Mouse (Mus musculus): Measurements from ENCODE around the gene Cyb561d1. TPM values are rescaled to one million over a fixed set of nuclear protein-coding genes. Genes with fewer than 3 reads are reported as not detected.
A peak's percentile ranks its signal among the peaks of the same experiment; 100 is the strongest.

Cyb561d1 gene
- total RNA-seq, 2 experiments from 2014 or later = 3.5 to 5.8 TPM

DNA sequence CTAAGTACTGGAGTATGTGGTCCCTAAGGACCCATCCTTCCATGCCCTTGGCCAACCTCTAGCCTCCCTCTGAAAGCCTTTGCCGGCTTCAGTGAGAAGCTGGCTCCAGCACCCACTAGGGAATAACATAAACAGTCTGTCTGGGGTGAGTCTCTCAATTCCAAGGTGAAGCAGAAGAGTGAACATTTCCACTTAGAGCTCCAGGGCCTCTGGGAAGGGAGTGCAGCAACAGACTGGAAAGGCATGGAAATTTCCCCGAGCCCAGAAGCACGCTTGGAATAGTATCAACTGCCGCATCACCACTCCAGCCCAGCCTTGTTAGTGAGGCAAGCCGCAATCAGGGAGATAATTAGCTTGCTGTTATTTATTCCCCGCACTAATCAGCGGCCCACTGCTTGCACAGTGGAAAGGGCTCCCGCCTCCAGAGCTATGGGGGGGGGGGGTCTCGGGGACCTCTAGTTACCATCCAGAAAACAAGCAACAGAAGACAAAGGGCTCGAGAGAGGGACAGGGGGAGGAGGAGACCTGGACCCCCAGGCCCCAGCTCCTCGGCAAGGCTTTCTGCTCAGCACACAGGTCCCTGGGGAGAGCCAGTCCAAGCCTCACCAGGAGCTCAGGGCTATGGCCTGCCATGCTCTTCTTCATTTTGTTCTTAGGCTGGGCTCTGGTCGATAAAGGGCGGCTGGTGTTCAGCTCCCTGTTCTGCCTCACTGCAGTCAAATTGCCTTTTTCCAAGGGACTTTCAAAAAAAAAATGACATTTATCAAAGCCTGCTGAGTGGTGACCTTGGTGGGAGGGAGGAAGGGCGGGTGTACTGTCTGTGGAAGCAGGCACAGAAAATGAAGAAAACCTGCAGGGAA is 26.1 kb downstream of the Cyb561d1 start:
- no peak for ATAC-seq (replicated peaks; ENCODE audit: poor library complexity, severe bottlenecking)

DNA sequence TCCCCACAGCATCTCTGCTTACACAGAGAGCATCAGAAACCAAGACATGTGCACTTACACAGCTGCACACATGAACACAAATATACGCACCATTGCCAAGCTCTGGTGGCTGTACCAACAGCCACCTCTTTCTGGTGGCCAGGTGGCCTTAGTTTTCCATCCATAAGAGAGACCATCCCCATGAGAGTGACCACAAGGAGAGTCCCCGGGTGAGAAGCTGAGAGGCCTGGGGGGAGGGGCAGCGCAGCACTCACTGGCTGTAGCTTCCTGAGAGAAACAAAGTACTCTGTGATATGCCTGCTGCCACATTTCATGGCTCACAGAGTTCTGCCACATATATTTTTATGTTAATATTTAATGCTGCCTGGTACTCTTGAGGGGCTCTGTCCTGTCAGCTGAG is 31.8 kb downstream of the Cyb561d1 start:
- ATAC-seq (replicated peaks; ENCODE audit: poor library complexity, severe bottlenecking) = no peak

DNA sequence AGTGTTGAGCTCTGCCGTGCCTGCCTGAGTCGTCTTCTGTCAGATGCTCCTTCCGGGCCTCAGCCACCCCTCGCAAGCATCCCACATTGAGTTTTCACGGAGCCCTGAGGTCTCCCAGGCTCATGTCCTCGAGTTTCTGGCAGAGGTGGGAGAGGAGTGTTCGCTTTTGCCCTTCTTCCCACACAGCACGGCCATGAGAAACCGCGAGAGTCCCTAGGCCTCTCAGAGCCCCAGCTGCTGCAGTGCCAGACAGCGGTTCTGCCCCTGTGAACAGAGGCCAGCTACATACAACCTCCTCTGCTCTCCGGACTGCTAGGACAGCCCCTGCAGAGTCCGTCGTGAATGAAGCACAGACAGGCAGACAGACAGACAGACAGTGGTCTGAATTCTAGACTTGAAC is 33.5 kb downstream of the Cyb561d1 start:
- ATAC-seq (replicated peaks; ENCODE audit: poor library complexity, severe bottlenecking) = no peak

DNA sequence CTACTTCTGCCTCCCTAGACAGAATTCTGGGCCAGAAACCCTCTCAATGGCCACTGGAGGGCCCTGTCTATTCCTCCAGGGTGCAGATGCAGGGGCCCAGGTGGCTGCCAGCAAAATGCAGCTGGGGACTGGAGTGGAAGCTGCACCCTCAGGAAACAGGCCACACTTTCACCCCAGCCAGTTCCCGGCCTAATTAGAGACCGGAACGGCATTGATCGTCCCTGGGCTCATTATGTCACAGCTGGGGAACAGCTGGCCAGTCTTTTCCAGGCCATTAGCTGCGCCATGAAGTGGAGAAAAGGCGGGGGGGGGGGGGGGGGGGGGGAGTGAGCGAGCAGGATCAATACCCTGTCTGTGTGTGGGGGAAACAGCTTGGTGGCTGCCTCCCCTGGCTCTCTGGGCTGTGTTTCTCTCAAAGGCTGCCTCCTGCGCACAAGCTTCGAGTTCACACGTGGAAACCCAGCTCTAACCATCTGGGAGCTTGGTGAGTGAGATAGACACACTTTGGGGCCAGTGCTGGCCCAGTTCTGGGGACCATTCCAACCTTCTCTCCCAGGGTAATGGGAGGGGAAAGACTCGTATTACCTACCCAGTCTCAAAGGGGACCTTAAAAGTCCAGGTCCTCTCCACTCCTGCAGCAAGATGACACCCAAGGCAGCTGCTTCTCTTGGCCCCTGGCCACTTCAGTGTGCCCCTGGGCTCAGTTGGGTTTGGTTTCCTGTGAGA is 34.4 kb downstream of the Cyb561d1 start:
- ATAC-seq (replicated peaks; ENCODE audit: poor library complexity, severe bottlenecking) = no peak

DNA sequence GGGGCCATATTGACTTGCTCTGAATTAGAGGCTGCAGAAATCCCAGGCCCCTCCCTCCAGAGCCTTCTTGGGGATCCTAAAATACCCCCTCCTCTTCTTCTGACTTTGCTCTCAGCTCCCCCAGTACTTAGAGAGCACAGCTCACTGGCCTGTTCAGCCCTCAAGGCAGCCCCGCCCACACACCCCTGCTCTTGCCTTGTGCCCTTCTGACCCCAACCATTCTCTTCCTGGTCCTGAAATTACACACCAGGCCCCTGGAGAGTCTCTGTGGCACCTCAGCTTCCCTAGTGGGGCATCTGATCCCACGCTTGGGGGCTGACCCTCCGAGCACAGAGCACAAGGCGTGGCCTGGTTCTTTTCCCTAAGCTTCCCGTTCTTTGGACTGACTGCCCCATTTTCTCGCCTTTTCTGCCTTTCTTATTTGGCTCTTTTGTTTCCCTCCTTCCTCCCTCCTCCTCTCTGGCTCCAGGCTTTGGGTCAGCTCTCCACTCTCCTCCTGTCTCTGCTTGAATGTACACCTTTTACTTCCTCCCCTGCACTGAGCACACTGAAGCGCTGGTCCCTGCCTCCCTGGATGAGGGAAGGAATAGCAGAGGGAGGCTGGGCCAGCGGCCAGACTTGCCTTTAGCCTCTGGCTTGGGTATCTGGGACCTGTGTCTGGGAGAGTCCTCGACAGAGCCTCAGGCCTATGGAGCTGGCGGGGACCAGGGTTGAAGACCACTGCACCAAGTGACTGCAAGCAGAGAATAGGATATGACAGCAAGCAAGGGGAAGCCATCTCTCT is 35.3 kb downstream of the Cyb561d1 start:
- ATAC-seq (replicated peaks; ENCODE audit: poor library complexity, severe bottlenecking) = no peak

DNA sequence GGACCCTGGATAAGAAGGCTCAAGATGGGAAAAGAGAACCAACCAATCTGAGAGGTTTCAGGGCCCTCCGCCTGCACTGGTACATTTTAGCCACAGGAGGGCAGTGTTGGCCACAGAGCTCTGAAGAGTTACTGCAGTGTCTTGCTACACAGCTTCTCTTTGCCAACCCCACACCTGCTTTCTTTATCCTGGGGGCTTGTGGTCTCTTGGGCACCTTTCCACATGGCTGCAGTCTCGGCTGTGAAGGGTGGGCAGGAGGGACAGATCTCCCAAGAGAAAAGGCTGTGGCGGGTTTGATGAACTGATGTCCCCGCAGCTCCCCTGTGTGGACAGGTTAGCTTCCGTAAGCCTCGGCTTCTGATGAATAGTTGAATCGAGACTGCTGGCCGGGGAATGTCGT is 36.2 kb downstream of the Cyb561d1 start:
- peak; percentile 93 for ATAC-seq (replicated peaks; ENCODE audit: poor library complexity, severe bottlenecking)

DNA sequence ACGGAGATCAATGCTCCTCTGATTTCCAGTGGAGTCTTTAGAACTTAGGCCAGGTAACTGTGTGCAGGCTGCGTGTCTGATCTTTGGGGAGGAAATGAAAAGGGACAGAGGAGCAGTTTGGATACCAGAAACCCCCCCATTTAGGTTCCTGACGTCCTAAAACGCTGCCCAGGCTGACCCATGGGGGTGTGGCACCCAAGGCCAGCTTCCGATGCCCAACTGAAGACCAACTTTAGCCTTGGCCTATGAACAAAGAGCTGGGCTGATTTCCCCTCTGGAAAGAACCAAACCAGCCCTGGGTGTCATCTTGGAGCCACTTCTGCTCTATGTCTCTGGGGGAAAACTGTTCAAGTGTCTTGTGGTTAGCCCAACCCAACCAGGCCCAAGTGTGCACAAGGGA is 36.9 kb downstream of the Cyb561d1 start:
- no peak for ATAC-seq (replicated peaks; ENCODE audit: poor library complexity, severe bottlenecking)

DNA sequence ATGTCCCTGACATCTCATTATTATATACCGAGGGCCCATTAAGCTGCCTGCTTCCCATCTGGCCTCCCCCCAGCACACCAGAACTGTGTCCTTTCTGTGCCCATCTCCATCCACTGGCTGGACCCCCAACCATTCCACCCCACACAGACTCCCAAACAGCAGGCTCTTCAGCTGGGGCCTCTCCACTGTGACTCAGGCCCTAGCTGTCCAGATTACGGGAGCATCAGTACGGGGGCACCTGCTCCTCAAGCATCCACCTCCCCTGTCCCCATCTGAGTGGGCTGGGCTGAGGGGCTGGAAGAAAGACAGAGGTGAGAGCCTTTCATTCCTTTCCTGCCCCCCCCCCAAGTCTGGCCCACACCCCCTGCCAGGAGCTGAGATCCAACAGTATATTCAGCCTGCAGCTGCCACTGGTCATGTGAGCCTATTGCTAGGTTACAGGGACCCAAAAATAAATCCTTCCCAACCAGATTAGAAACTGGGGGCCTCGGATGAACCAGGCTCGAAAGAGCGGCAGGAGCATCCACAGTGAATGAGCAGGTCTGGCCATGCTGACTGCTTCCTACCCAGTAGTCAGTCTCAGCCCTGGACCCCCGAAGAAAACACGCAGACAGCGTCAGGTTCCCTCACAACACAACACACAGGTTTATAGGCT is 42.5 kb downstream of the Cyb561d1 start:
- no peak for ATAC-seq (replicated peaks; ENCODE audit: poor library complexity, severe bottlenecking)

DNA sequence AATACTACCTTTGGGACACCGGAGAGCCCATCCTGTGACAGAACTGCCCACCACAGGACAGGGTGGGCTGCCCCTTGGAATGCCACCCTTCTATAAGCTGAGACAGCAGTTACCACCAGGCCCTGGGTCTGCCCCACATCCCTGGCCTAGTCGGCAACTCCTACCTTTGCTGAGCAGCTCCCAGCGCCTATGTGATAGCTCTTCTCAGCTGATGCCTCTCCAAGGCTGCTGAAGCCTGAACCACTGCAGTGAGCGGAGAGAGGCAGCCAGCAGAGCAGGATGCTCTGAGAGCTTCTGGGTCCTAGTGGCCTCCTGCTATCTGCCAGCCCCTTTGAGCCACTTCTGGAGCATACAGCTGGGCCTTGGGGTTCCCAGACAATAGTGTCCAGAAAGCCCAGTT is 46.4 kb downstream of the Cyb561d1 start, which contains the start of gene Gpr61:
TSS of gene Gpr61 (minus strand) at position 227 of the 400 bp plus-strand sequence.
- no peak for ATAC-seq (replicated peaks; ENCODE audit: poor library complexity, severe bottlenecking)

DNA sequence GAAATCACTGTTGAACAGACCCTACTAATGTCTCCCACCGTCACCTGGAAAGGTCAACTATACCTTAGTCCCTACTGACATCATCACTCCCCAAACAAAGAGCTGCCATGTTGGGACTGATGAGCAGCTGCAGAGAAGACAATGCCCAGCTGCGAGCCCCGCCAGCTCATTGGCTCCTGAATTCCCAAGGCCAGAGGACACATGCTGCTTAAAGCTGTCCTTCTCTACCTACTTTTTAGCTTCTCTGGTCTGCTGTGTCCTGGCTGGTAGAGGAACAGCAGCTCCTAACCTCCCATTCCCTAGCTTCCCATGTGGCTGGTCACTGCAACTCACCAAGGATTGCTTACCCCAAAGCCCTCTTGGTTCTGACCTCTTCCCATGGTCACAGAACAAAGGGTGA is 48.7 kb downstream of the Cyb561d1 start:
- no peak for ATAC-seq (replicated peaks; ENCODE audit: poor library complexity, severe bottlenecking)

DNA sequence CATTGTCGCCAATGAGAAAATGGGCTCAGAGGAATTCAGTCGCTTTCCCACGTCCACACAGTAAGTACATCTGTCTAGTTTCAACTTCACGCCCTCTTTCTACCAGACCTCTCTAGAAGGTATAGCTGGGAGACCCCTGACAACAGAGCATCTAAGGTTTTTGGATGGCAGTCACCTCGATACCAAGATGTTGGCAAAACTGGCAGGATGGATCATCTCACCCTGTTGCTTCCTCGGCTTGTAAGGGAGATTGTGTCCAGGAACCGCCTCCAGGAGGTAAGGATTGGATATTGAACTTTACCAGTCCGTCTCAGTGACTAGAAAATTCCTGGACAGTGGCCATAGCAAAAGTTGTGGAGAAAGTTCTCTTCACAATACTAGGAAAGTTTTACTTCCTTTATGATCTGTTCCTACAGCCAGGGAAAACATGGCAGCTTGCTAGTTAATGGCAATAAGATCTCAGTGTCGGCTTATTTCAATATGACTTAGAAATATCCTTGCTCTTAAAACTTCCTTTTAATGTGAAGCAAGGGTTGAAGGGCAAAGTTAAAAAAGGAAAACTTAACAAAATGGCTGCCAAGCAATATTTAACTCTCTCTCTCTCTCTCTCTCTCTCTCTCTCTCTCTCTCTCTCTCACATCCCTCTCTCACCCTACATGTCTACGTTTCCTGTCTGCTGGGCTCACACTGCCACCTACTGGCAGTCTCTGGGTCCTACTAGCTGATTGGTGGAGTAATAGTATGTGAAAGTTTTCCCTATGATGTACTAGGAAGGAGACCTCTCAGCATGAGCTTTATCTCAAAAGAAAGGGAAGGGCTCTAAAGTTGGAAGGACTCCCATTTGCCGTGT is 53.4 kb downstream of the Cyb561d1 start:
- peak; percentile 74 for ATAC-seq (replicated peaks; ENCODE audit: poor library complexity, severe bottlenecking)

DNA sequence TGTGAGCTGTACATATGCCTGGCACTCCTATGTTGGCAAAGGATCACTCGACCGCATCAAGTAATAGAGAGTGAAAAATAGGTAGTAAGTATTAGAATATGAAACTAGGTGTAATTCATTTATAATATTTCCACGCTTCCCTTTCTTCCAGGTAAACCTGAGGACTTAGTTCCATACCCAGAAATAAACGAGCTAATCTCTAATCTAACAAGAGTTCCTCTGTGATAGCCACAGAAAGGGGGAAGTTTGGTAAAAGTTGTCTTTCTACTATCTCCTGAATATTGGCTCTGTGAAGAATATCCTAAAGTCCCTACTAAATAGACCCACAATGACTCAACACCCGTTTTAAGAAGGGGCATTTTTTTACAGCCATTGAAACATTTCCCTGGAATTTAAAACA is 54.3 kb downstream of the Cyb561d1 start:
- no peak for ATAC-seq (replicated peaks; ENCODE audit: poor library complexity, severe bottlenecking)

Other genes with a start within 250 kb of the Cyb561d1 start
- gene Gstm3, start 231.9 kb downstream of the Cyb561d1 start, total RNA-seq (2014; fragmentation: Nextera tagmentation) = not detected in 2 replicates
- gene Gstm3, start 231.9 kb downstream of the Cyb561d1 start, total RNA-seq (2017) = not detected in 2 replicates
- 2.2 and 6.2 TPM in 2 replicates for gene Gstm2, start 214.8 kb downstream of the Cyb561d1 start, total RNA-seq (2014; fragmentation: Nextera tagmentation)
- 4.3 and 5.6 TPM in 2 replicates for gene Gstm2, start 214.8 kb downstream of the Cyb561d1 start, total RNA-seq (2017)
- 1,142 and 1,261 TPM in 2 replicates for gene Gstm1, start 183.2 kb downstream of the Cyb561d1 start, total RNA-seq (2014; fragmentation: Nextera tagmentation)
- gene Gstm1, start 183.2 kb downstream of the Cyb561d1 start, total RNA-seq (2017) = 468 and 672 TPM in 2 replicates
- 21.7 and 31.2 TPM in 2 replicates for gene Gstm4, start 156.3 kb downstream of the Cyb561d1 start, total RNA-seq (2014; fragmentation: Nextera tagmentation)
- gene Gstm4, start 156.3 kb downstream of the Cyb561d1 start, total RNA-seq (2017) = 16.3 and 35.5 TPM in 2 replicates
- 126 and 158 TPM in 2 replicates for gene Ampd2, start 114.6 kb downstream of the Cyb561d1 start, total RNA-seq (2014; fragmentation: Nextera tagmentation)
- 54.6 and 69.6 TPM in 2 replicates for gene Ampd2, start 114.6 kb downstream of the Cyb561d1 start, total RNA-seq (2017)
- gene Gnat2, start 108.4 kb downstream of the Cyb561d1 start, total RNA-seq (2014; fragmentation: Nextera tagmentation) = 1.9 and 2.2 TPM in 2 replicates
- gene Gnat2, start 108.4 kb downstream of the Cyb561d1 start, total RNA-seq (2017) = 2.5 TPM in 1 of 2 replicates, not detected in the other
- gene Gnai3, start 55.1 kb downstream of the Cyb561d1 start, total RNA-seq (2014; fragmentation: Nextera tagmentation) = 82.3 and 93.1 TPM in 2 replicates
- gene Gnai3, start 55.1 kb downstream of the Cyb561d1 start, total RNA-seq (2017) = 139 and 189 TPM in 2 replicates
- gene Gpr61, start 46.3 kb downstream of the Cyb561d1 start, total RNA-seq (2014; fragmentation: Nextera tagmentation) = not detected in 2 replicates
- gene Gpr61, start 46.3 kb downstream of the Cyb561d1 start, total RNA-seq (2017) = not detected in 2 replicates
- 1.9 and 4.4 TPM in 2 replicates for gene Amigo1, start 14.9 kb downstream of the Cyb561d1 start, total RNA-seq (2014; fragmentation: Nextera tagmentation)
- 2.0 and 3.4 TPM in 2 replicates for gene Amigo1, start 14.9 kb downstream of the Cyb561d1 start, total RNA-seq (2017)
- gene Atxn7l2, start 9.7 kb upstream of the Cyb561d1 start, total RNA-seq (2014; fragmentation: Nextera tagmentation) = 6.7 and 6.8 TPM in 2 replicates
- 1.1 and 1.5 TPM in 2 replicates for gene Atxn7l2, start 9.7 kb upstream of the Cyb561d1 start, total RNA-seq (2017)
- not detected in 2 replicates for gene Sypl2, start 25.4 kb upstream of the Cyb561d1 start, total RNA-seq (2014; fragmentation: Nextera tagmentation)
- gene Sypl2, start 25.4 kb upstream of the Cyb561d1 start, total RNA-seq (2017) = not detected in 2 replicates
- gene Psma5, start 55.7 kb upstream of the Cyb561d1 start, total RNA-seq (2014; fragmentation: Nextera tagmentation) = 258 and 273 TPM in 2 replicates
- 264 and 296 TPM in 2 replicates for gene Psma5, start 55.7 kb upstream of the Cyb561d1 start, total RNA-seq (2017)
- gene Sort1, start 82.9 kb upstream of the Cyb561d1 start, total RNA-seq (2014; fragmentation: Nextera tagmentation) = 55.1 and 58.8 TPM in 2 replicates
- 45.6 and 50.2 TPM in 2 replicates for gene Sort1, start 82.9 kb upstream of the Cyb561d1 start, total RNA-seq (2017)
- not detected in 2 replicates for gene Mybphl, start 163.7 kb upstream of the Cyb561d1 start, total RNA-seq (2014; fragmentation: Nextera tagmentation)
- not detected in 2 replicates for gene Mybphl, start 163.7 kb upstream of the Cyb561d1 start, total RNA-seq (2017)
- gene Psrc1, start 182.6 kb upstream of the Cyb561d1 start, total RNA-seq (2014; fragmentation: Nextera tagmentation) = 11.6 and 14.3 TPM in 2 replicates
- gene Psrc1, start 182.6 kb upstream of the Cyb561d1 start, total RNA-seq (2017) = 12.9 and 16.2 TPM in 2 replicates
- gene Celsr2, start 214.3 kb upstream of the Cyb561d1 start, total RNA-seq (2014; fragmentation: Nextera tagmentation) = 0.58 and 2.5 TPM in 2 replicates
- 0.04 and 0.15 TPM in 2 replicates for gene Celsr2, start 214.3 kb upstream of the Cyb561d1 start, total RNA-seq (2017)
- gene Sars, start 244.0 kb upstream of the Cyb561d1 start, total RNA-seq (2014; fragmentation: Nextera tagmentation) = 30.9 and 36.2 TPM in 2 replicates
- gene Sars, start 244.0 kb upstream of the Cyb561d1 start, total RNA-seq (2017) = 196 and 259 TPM in 2 replicates

All from granulocyte monocyte progenitor cell, adult 5-6 weeks (primary cell).